Mouse (Mus musculus) MEL (cell line): ENCODE measurements around the gene Olfr1051. TPM values are rescaled to one million over a fixed set of nuclear protein-coding genes. Genes with fewer than 3 reads are reported as not detected.

Source experiments
- DNase-seq: peaks from one replicate; pipeline ENCODE4 v3.0.0; 2011; ENCODE audit warnings: low read depth, low spot score
- H3K27ac ChIP-seq: 2 replicates; pipeline ENCODE4 v1.5.1; 2012; ENCODE audit warnings: low read depth, mild to moderate bottlenecking, control low read depth, low read length, moderate library complexity; ENCODE audit not compliant: control insufficient read depth
- H3K27me3 ChIP-seq, 2 experiments: fragments of 150-350 bp in 1 of 2; sonication (generic) in 1 of 2; 2 replicates each; pipeline ENCODE4 v1.6.1; 2012; ENCODE audit warnings: low read length in 2 of 2, mild to moderate bottlenecking in 2 of 2, improper control_type of control experiment in 1 of 2, moderate library complexity in 1 of 2; ENCODE audit not compliant: insufficient read depth in 2 of 2, control insufficient read depth in 1 of 2
- H3K36me3 ChIP-seq, 2 experiments: 2 replicates each; pipeline ENCODE4 v1.6.1; 2012 to 2014; ENCODE audit warnings: low read length in 2 of 2, improper control_type of control experiment in 1 of 2, inconsistent platforms in 1 of 2, mild to moderate bottlenecking in 1 of 2; ENCODE audit not compliant: insufficient read depth in 2 of 2, control insufficient read depth in 1 of 2
- H3K4me1 ChIP-seq, 2 experiments: fragments of 150-350 bp in 1 of 2; sonication (generic) in 1 of 2; 2 replicates each; pipeline ENCODE4 v1.6.1; 2012; ENCODE audit warnings: low read length in 2 of 2, improper control_type of control experiment in 1 of 2, mild to moderate bottlenecking in 1 of 2; ENCODE audit not compliant: insufficient read depth in 2 of 2, control insufficient read depth in 1 of 2
- H3K4me3 ChIP-seq, 2 experiments: fragments of 150-350 bp in 1 of 2; sonication (generic) in 1 of 2; 2 replicates each; pipeline ENCODE4 v1.5.1; 2012; ENCODE audit warnings: low read depth in 2 of 2, low read length in 2 of 2, mild to moderate bottlenecking in 2 of 2, moderate library complexity in 2 of 2, control low read depth in 1 of 2, improper control_type of control experiment in 1 of 2; ENCODE audit not compliant: control insufficient read depth in 1 of 2, insufficient read depth in 1 of 2
- H3K79me2 ChIP-seq: 2 replicates; pipeline ENCODE4 v1.6.1; 2012; ENCODE audit warnings: mild to moderate bottlenecking, low read length, moderate library complexity; ENCODE audit not compliant: control insufficient read depth, poor library complexity, insufficient read depth
- H3K9ac ChIP-seq: 2 replicates; pipeline ENCODE4 v1.6.1; 2012; ENCODE audit warnings: low read depth, mild to moderate bottlenecking, control low read depth, low read length, moderate library complexity; ENCODE audit not compliant: control insufficient read depth, poor library complexity, severe bottlenecking
- H3K9me3 ChIP-seq: fragments of 150-350 bp; sonication (generic); replicated peaks from 2 replicates; pipeline ENCODE4 v1.6.1; 2012; ENCODE audit warnings: mild to moderate bottlenecking, low read length, improper control_type of control experiment, moderate library complexity; ENCODE audit not compliant: insufficient read depth
- BHLHE40 ChIP-seq: IDR thresholded peaks from 2 replicates; pipeline ENCODE4 v1.6.1; 2012; ENCODE audit warnings: low read depth, mild to moderate bottlenecking, inconsistent platforms, low read length, improper control_type of control experiment, borderline replicate concordance
- CHD1 ChIP-seq: IDR thresholded peaks from 2 replicates; pipeline ENCODE4 v1.6.1; 2012; ENCODE audit warnings: low read depth, mild to moderate bottlenecking, inconsistent platforms, low read length, improper control_type of control experiment
- CTCF ChIP-seq, 3 experiments: IDR thresholded peaks in 2 of 3; conservative IDR thresholded peaks in 1 of 3; 2 replicates each; pipeline ENCODE4 v1.5.1; 2011 to 2012; ENCODE audit warnings: low read length in 3 of 3, low read depth in 2 of 3, mild to moderate bottlenecking in 2 of 3, improper control_type of control experiment in 1 of 3, inconsistent platforms in 1 of 3, mixed read lengths in 1 of 3, moderate library complexity in 1 of 3; ENCODE audit not compliant: control insufficient read depth in 1 of 3, insufficient read depth in 1 of 3, poor library complexity in 1 of 3, severe bottlenecking in 1 of 3
- HCFC1 ChIP-seq: IDR thresholded peaks from 2 replicates; pipeline ENCODE4 v1.6.1; 2012; ENCODE audit warnings: low read depth, mild to moderate bottlenecking, inconsistent platforms, low read length, improper control_type of control experiment, moderate library complexity
- KAT2A ChIP-seq: conservative IDR thresholded peaks from 2 replicates; pipeline ENCODE4 v1.6.1; 2012; ENCODE audit warnings: low read depth, low read length, improper control_type of control experiment, inconsistent platforms
- MAZ ChIP-seq: IDR thresholded peaks from 2 replicates; pipeline ENCODE4 v1.6.1; 2012; ENCODE audit warnings: low read depth, mild to moderate bottlenecking, inconsistent platforms, low read length, improper control_type of control experiment
- NRF1 ChIP-seq: IDR thresholded peaks from 2 replicates; pipeline ENCODE4 v1.6.1; 2014; ENCODE audit warnings: low read depth, mild to moderate bottlenecking, inconsistent platforms, low read length, improper control_type of control experiment, moderate library complexity; ENCODE audit not compliant: poor library complexity, insufficient read depth, severe bottlenecking
- POLR2A ChIP-seq, 2 experiments: IDR thresholded peaks; 2 replicates each; pipeline ENCODE4 v1.6.1; 2011 to 2012; ENCODE audit warnings: low read length in 2 of 2, mild to moderate bottlenecking in 2 of 2, control low read depth in 1 of 2, improper control_type of control experiment in 1 of 2, low read depth in 1 of 2, moderate library complexity in 1 of 2; ENCODE audit not compliant: control insufficient read depth in 1 of 2, insufficient read depth in 1 of 2, poor library complexity in 1 of 2
- POLR2AphosphoS5 ChIP-seq: IDR thresholded peaks from 2 replicates; pipeline ENCODE4 v1.6.1; 2012; ENCODE audit warnings: low read depth, borderline replicate concordance, mild to moderate bottlenecking, inconsistent platforms, low read length, moderate library complexity, mixed read lengths
- TBP ChIP-seq: IDR thresholded peaks from 2 replicates; pipeline ENCODE4 v1.8.0; 2011; ENCODE audit warnings: low read depth, low read length, improper control_type of control experiment
- UBTF ChIP-seq: IDR thresholded peaks from 2 replicates; pipeline ENCODE4 v1.6.1; 2012; ENCODE audit warnings: low read depth, mild to moderate bottlenecking, inconsistent platforms, low read length, improper control_type of control experiment, moderate library complexity, borderline replicate concordance; ENCODE audit not compliant: insufficient read depth
- USF2 ChIP-seq, 2 experiments: IDR thresholded peaks; 2 replicates each; pipeline ENCODE4 v1.6.1; 2011 to 2012; ENCODE audit warnings: improper control_type of control experiment in 2 of 2, low read length in 2 of 2, borderline replicate concordance in 1 of 2, inconsistent platforms in 1 of 2, low read depth in 1 of 2, mild to moderate bottlenecking in 1 of 2; ENCODE audit not compliant: insufficient read depth in 1 of 2
- ZC3H11A ChIP-seq: IDR thresholded peaks from 2 replicates; pipeline ENCODE4 v1.6.1; 2012; ENCODE audit warnings: low read depth, mild to moderate bottlenecking, inconsistent platforms, low read length, improper control_type of control experiment
- ZNF384 ChIP-seq: IDR thresholded peaks from 2 replicates; pipeline ENCODE4 v1.6.1; 2012; ENCODE audit warnings: low read depth, mild to moderate bottlenecking, inconsistent platforms, low read length, improper control_type of control experiment
- polyA plus RNA-seq, 2 experiments: library from polyadenylated mRNA; stranded (reverse) in 1 of 2; unstranded in 1 of 2; fragments of >175 nt in 1 of 2; fragments of >200 nt in 1 of 2; gene quantifications; 2 replicates each; pipeline versions ENCODE4 v1.2.1 to v1.2.4; 2012; ENCODE audit warnings: low replicate concordance in 2 of 2, low read depth in 1 of 2; ENCODE audit not compliant: insufficient read length in 2 of 2, insufficient read depth in 1 of 2, missing spikeins in 1 of 2
- total RNA-seq: library from RNA; depleted of rRNA; stranded (reverse); fragments of 300-350 nt; gene quantifications from 2 replicates; pipeline ENCODE4 v1.2.3, GENCODE M21; 2012; rRNA removed

Olfr1051 gene
- total and polyA plus RNA-seq, 3 experiments, result not detected

DNA sequence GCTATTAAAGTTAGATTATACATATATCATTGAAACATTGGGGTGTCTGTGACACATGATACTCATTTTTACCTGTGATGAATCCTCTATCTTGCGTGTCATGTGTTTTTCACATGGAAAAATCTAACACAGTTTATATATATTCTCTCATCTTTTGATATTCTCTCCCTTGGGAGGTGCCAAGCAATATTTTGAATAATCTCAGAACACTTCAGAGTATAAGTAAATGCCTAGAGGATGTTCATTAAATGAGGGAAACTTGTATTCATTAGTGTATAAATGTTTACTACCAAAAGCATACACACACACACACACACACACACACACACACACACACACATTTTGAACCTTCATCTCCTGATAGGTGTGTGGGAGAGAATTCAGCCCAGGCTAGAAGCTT, 47.6 kb downstream of the Olfr1051 start, which contains the start of gene Olfr1047:
TSS of gene Olfr1047 (minus strand) at position 101 of the 400 bp plus-strand sequence.
- Histone ChIP-seq H3K27me3 (no peaks in the 10 kb centered on the region), H3K27ac (no peak within 1 kb of the TSS)
- DNase-seq, result no peak

More for the DNA sequence above, 47.6 kb downstream of the Olfr1051 start, which contains the start of gene Olfr1047:
- no peaks in the 10 kb centered on the region for H3K9me3 ChIP-seq
- TF ChIP-seq TBP (no peak), USF2 (IDR thresholded peaks at IDR 0.05; ENCODE audit: borderline replicate concordance in 1 of 2, insufficient read depth in 1 of 2, low read depth in 1 of 2, low read length in 2 of 2) (no peak), UBTF (no peak), KAT2A (no peak), CHD1 (no peak), MAZ (no peak), POLR2A (IDR thresholded peaks at IDR 0.05; ENCODE audit: control insufficient read depth in 1 of 2, insufficient read depth in 1 of 2, low read depth in 1 of 2, low read length in 2 of 2, poor library complexity in 1 of 2) (no peak), CTCF (IDR thresholded peaks at IDR 0.05 in 2 of 3, conservative IDR thresholded peaks at IDR 0.05 in 1 of 3; ENCODE audit: control insufficient read depth in 1 of 3, insufficient read depth in 1 of 3, low read depth in 2 of 3, low read length in 3 of 3, poor library complexity in 1 of 3, severe bottlenecking in 1 of 3) (no peak), ZNF384 (no peak), ZC3H11A (no peak), POLR2AphosphoS5 (no peak), NRF1 (no peak), BHLHE40 (no peak), HCFC1 (no peak)
- H3K79me2 ChIP-seq, result no peaks in the 10 kb centered on the region
- H3K4me1 ChIP-seq, result no peaks in the 10 kb centered on the region
- no peak within 1 kb of the TSS for H3K4me3 ChIP-seq
- no peak within 1 kb of the TSS for H3K9ac ChIP-seq
- no peaks in the 10 kb centered on the region for H3K36me3 ChIP-seq

Other genes starting within 250 kb of the Olfr1051 start
- gene Olfr1034, start 233.2 kb downstream of the Olfr1051 start, total RNA-seq, result not detected in 2 replicates
- not detected for gene Olfr1034, start 233.2 kb downstream of the Olfr1051 start, polyA plus RNA-seq
- not detected in 2 replicates for gene Olfr1036, start 205.1 kb downstream of the Olfr1051 start, total RNA-seq
- gene Olfr1036, start 205.1 kb downstream of the Olfr1051 start, polyA plus RNA-seq, result not detected
- not detected in 2 replicates for gene Olfr1037, start 191.7 kb downstream of the Olfr1051 start, total RNA-seq
- gene Olfr1037, start 191.7 kb downstream of the Olfr1051 start, polyA plus RNA-seq, result not detected
- gene Olfr1039, start 143.2 kb downstream of the Olfr1051 start, total RNA-seq, result not detected in 2 replicates
- gene Olfr1039, start 143.2 kb downstream of the Olfr1051 start, polyA plus RNA-seq, result not detected
- gene Olfr1040, start 132.4 kb downstream of the Olfr1051 start, total RNA-seq, result not detected in 2 replicates
- not detected for gene Olfr1040, start 132.4 kb downstream of the Olfr1051 start, polyA plus RNA-seq
- not detected in 2 replicates for gene Olfr1042, start 117.2 kb downstream of the Olfr1051 start, total RNA-seq
- not detected for gene Olfr1042, start 117.2 kb downstream of the Olfr1051 start, polyA plus RNA-seq
- not detected in 2 replicates for gene Olfr1043, start 111.6 kb downstream of the Olfr1051 start, total RNA-seq
- gene Olfr1043, start 111.6 kb downstream of the Olfr1051 start, polyA plus RNA-seq, result not detected
- not detected in 2 replicates for gene Olfr1044, start 101.3 kb downstream of the Olfr1051 start, total RNA-seq
- gene Olfr1044, start 101.3 kb downstream of the Olfr1051 start, polyA plus RNA-seq, result not detected
- gene Olfr52, start 93.4 kb downstream of the Olfr1051 start, total RNA-seq, result not detected in 2 replicates
- not detected for gene Olfr52, start 93.4 kb downstream of the Olfr1051 start, polyA plus RNA-seq
- gene Olfr1045, start 76.1 kb downstream of the Olfr1051 start, total RNA-seq, result not detected in 2 replicates
- not detected for gene Olfr1045, start 76.1 kb downstream of the Olfr1051 start, polyA plus RNA-seq
- not detected in 2 replicates for gene Olfr1046, start 59.8 kb downstream of the Olfr1051 start, total RNA-seq
- not detected for gene Olfr1046, start 59.8 kb downstream of the Olfr1051 start, polyA plus RNA-seq
- gene Olfr1047, start 47.7 kb downstream of the Olfr1051 start, total RNA-seq, result not detected in 2 replicates
- not detected for gene Olfr1047, start 47.7 kb downstream of the Olfr1051 start, polyA plus RNA-seq
- gene Olfr1048, start 38.8 kb downstream of the Olfr1051 start, total RNA-seq, result not detected in 2 replicates
- not detected for gene Olfr1048, start 38.8 kb downstream of the Olfr1051 start, polyA plus RNA-seq
- gene Olfr1049, start 20.8 kb downstream of the Olfr1051 start, total RNA-seq, result not detected in 2 replicates
- not detected for gene Olfr1049, start 20.8 kb downstream of the Olfr1051 start, polyA plus RNA-seq
- not detected in 2 replicates for gene Olfr1052, start 13.4 kb upstream of the Olfr1051 start, total RNA-seq
- gene Olfr1052, start 13.4 kb upstream of the Olfr1051 start, polyA plus RNA-seq, result not detected
- not detected in 2 replicates for gene Olfr1053, start 36.2 kb upstream of the Olfr1051 start, total RNA-seq
- gene Olfr1053, start 36.2 kb upstream of the Olfr1051 start, polyA plus RNA-seq, result not detected
- gene Olfr1054, start 56.3 kb upstream of the Olfr1051 start, total RNA-seq, result not detected in 2 replicates
- gene Olfr1054, start 56.3 kb upstream of the Olfr1051 start, polyA plus RNA-seq, result not detected
- 0.29 and 0.65 TPM in 2 replicates for gene Olfr1055, start 71.2 kb upstream of the Olfr1051 start, total RNA-seq
- not detected for gene Olfr1055, start 71.2 kb upstream of the Olfr1051 start, polyA plus RNA-seq
- gene Olfr1056, start 83.4 kb upstream of the Olfr1051 start, total RNA-seq, result not detected in 2 replicates
- not detected for gene Olfr1056, start 83.4 kb upstream of the Olfr1051 start, polyA plus RNA-seq
- gene Olfr1057, start 99.3 kb upstream of the Olfr1051 start, total RNA-seq, result not detected in 2 replicates
- not detected for gene Olfr1057, start 99.3 kb upstream of the Olfr1051 start, polyA plus RNA-seq
- not detected in 2 replicates for gene Olfr1058, start 109.5 kb upstream of the Olfr1051 start, total RNA-seq
- gene Olfr1058, start 109.5 kb upstream of the Olfr1051 start, polyA plus RNA-seq, result not detected
- gene Olfr1061, start 135.0 kb upstream of the Olfr1051 start, total RNA-seq, result not detected in 2 replicates
- gene Olfr1061, start 135.0 kb upstream of the Olfr1051 start, polyA plus RNA-seq, result not detected
- gene Olfr1062, start 147.7 kb upstream of the Olfr1051 start, total RNA-seq, result not detected in 2 replicates
- gene Olfr1062, start 147.7 kb upstream of the Olfr1051 start, polyA plus RNA-seq, result not detected
- gene Olfr1065, start 171.5 kb upstream of the Olfr1051 start, total RNA-seq, result not detected in 2 replicates
- not detected for gene Olfr1065, start 171.5 kb upstream of the Olfr1051 start, polyA plus RNA-seq
- gene Olfr1066, start 177.2 kb upstream of the Olfr1051 start, total RNA-seq, result not detected in 2 replicates
- not detected for gene Olfr1066, start 177.2 kb upstream of the Olfr1051 start, polyA plus RNA-seq
- not detected in 2 replicates for gene Olfr228, start 208.3 kb upstream of the Olfr1051 start, total RNA-seq
- not detected for gene Olfr228, start 208.3 kb upstream of the Olfr1051 start, polyA plus RNA-seq
- not detected in 2 replicates for gene Olfr1076, start 229.4 kb upstream of the Olfr1051 start, total RNA-seq
- not detected for gene Olfr1076, start 229.4 kb upstream of the Olfr1051 start, polyA plus RNA-seq